Mouse (Mus musculus) erythroblast, embryonic 14.5 days (primary cell): ENCODE data around the gene Xkr7.

Experiments
- GATA1 ChIP-seq: IDR thresholded peaks from 2 replicates; pipeline ENCODE4 v1.6.1; 2012; ENCODE audit warnings: low read length, inconsistent platforms, mixed read lengths
- TAL1 ChIP-seq: IDR thresholded peaks from 3 replicates; pipeline ENCODE4 v1.6.1; 2012; ENCODE audit warnings: low read length, inconsistent platforms, mixed read lengths

DNA sequence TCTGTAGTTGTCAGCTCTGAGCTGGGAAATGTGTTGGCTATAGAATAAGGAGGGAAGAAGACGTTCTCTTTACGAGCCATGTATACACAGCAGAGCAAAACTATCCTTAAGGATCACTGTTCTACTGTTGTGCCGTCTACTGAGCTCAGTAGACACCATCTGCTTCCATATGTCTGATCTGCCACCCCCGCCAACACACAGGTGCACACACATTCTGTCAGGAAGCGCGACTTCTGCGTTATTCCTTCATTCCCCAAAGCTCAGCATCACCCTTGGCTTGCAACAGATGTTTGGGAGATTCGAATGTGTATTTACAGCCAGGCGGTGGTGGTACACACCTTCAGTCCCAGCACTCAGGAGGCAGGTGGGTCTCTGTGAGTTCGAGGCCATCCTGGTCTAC lies 55.4 kb downstream of the Xkr7 start:
- no peak for TF ChIP-seq GATA1
- no peak for TF ChIP-seq TAL1
